Mouse (Mus musculus) kidney, adult 9 months (tissue): ENCODE results near the gene Mrnip.

ENCODE experiments used
- DNase-seq: peaks from one replicate; pipeline ENCODE4 v3.0.0; 2022

The Mrnip gene

DNA sequence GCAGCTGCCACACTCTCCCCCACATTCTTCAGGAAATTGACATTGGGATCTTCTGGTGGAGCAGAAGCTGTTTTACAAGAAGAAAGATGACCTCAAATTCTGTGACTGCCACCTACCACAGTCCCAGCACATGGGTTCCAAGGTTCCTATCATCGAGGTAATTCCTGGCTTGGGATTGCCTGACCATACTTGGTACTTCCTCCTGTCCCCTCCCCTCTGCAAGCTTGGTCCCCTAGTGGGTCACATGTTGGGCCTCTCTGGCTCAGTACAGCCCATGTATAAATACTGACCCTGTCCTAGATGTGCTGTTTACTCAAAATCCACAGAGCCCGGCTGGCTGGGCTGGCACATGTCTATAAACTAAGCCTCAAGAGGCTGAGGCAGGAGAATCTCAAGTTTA is 31.8 kb downstream of the Mrnip start:
- DNase-seq, result no peak

DNA sequence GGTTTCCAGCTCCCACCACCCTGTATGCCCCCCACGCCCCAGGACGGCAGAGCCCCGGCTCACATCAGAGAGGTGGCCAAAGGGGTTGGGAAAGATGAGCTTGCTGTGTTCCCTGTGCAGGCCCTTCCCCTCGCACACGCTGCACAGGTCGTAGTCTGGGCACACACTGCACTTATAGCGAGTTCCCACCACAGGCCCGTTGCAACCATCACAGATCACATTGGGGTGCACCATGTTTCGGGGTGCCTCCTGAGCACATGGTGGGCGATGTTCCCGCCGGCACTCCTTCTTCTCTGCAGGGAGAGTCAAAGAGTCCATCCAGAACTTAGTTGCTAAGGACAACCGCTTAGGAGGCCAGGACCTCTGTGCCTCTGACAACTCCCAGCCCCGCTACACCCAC is 33.1 kb downstream of the Mrnip start:
- DNase-seq, result no peak

DNA sequence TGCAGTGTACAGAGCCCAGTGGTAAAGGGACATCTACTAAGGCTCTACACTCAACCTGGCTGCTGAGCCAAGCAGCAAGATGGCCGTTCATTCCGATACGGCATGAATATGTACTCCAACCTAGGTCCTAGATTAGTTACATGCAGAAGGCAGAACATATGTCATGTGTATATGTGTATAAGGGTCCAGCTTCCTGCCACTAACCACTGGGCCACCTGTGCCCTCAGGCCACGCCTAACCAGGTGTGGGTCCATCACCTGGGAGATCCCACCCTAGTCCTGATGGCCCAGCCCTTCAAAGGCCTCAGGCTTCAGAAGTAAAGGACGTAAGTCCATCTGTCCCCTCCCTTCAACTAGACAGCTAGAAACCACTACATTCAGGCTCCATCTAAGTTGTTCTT is 33.8 kb downstream of the Mrnip start:
- DNase-seq, result no peak

GRCm38 (mm10) chr11:50210101-50210504 is 35.9 kb downstream of the Mrnip start:
- DNase-seq, result peak; percentile 94

DNA sequence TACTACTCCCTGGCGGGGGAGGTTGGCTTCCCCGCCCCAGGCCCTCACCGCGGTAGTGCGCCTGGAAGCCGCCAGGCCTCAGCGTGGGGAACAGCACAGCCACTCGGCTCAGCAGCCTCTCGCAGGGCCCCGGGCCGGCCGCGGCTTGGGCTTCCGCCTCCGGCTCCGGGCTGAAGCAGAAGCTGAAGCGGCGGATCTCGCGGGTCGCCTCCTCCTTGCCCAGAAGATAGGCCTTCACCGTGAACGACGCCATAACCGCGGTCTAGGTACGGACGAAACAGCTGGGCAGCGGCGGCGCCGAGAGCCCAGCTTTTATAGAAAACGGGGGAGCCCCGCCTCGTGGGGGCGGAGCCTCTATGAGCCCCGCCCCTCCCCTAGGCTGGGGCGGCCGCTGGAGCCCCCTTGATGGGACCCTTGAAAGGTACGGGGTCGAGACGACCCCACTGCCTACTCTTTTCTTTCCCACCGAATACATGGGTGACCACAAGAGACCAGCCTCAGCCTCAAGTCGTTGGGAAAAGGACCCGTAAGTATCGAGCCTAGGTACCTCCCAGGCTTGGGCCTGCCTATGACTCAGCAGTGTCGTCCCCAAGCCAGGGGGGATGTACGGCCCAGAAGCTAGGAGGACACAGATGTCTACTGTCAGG is 36.4 kb downstream of the Mrnip start, which contains the start of the genes Sqstm1 and Mgat4b:
Gene Sqstm1 (minus strand): TSS at position 323 of the 647 bp plus-strand sequence.
Gene Mgat4b (plus strand): TSS at position 386 of the 647 bp plus-strand sequence.
- DNase-seq, result peak; percentile 84

DNA sequence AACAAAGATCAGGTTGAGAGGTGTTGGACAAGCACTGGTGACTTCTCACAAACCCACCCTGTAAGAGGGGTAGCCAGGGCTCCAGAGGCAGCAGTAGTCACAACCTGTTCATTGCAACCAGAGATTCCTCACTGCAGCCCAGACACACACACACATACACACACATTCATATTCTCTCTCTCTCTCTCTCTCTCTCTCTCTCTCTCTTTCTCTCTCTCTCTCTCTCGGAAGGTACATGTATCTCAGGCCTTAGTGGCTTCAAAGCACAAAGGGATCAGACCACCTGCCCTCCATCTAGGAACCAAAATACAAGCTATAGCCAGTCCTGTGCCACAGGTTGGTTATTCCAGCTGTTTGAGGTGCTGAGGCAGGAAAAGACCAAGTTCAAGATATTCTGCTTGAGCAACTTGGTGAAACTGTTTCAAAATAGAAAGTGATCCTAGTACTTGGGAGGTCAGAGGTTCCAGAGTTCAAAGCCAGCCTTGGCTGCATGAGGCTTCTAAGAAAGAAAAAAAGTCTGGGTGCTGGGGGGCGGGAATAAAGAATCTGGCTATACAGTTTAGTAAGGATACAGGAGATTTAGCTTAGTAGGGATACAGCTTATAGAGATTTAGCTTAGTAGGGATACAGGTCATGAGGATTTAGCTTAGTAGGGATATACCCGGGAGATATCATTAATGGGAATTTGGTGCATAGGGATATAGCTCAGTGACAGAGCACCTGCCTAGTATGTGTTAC is 37.2 kb downstream of the Mrnip start:
- no peak for DNase-seq

DNA sequence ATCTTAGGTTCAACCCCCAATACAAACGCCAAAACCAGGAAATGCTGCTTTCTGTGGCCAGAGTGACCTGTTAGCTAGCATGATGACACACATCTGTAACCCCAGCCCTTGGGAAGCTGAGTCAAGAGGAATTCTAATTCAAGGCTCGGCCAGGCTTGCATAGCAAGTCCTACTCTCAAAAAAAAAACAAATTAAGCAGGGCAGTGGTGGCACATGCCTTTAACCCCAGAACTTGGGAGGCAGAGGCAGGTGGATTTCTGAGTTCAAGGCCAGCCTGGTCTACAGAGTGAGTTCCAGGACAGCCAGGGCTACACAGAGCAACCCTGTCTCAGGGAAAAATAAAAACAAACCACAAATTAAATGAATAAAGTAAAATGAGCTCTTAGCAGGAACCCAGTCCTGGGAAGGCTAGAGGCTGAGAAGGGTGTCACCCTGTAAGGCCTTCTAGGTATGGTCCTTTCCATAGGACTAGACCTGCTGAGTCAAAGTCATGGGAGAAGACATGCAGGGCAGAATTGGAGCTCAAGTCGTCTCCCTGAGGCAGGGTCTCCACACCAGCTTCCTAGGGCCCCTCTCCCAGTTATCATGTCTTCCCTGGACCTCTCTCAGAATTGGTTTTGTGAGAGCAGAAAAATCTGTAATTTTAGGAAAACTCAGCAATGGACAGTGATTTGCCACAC is 38.0 kb downstream of the Mrnip start:
- no peak for DNase-seq

DNA sequence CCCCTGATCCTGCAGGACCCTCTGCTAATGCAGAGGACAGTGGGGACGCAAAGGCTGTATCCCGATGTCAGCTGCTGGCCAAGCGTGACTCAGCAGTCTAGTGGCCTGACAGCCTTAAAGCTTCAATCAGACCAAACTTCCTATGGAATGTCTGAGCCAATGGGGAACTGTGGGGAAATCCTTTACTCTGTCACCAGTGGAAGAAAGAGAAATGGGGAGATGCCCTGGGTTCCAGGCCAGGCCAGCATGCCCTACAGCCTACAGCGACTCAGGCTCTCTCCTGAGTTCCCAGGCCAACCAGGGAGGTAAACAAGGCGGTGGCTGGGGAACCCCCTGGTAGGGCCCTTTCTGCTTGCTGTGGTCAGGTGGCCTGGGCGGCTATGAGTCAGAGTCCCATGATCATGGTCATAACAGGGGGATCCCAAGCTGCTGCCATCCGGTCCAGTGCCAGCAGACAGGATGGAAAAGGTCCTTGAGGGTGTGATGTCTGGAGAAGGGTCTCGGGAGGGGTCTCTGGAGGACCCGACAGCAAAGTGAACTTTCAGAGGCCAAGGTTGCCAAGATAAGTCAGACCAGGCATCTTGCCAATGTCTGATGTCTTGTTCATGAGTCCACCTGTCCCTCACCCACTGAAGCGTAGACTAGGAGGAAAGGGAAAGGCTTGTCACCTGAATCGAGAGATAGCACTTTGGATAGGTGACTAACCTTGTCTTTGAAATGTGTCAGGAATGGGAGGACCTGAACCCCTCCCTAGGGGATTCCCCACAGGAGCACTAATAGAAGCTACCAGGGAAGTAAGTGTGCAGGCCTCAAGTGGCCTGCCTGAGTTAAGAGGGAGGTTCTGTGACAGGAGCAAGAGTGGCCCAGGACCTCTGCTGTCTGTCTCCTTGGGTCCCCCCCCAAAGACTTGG is 38.9 kb downstream of the Mrnip start:
- DNase-seq, result peak; percentile 97

DNA sequence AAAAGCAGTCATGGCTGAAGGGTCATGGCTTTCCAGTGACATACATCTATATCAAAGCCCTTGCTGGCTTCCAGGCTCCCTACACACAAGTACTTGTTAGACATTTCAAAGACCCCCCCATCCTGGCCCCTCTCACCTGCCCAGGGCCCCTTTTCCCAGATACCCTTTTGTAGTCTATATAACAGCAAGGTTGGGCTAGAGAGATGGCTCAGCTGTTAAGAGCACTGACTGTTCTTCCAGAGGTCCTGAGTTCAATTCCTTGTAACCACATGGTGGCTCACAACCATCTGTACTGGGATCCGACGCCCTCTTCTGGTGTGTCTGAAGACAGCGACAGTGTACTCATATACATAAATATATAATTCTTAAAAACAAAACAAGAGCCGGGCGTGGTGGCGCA is 40.4 kb downstream of the Mrnip start:
- no peak for DNase-seq

DNA sequence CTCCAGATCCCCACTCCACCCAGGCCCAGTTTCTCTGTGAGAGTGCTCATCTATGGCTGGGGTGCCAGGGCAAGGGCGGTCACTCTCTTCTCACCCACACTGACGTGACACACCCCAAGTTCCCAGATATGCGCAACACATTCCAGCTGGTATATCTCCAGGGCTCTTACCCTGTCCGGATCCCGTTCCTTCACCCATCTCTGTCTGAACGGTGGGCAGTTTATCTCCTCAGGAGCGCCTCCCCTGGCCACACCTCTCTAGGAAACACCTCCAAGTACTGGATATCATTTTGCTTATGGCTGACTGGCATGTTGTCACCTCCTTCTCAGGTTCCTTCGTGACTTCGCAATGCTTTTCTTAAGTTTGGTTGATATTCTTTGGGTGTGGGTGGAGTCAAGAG is 41.4 kb downstream of the Mrnip start:
- DNase-seq, result no peak

- no peak for DNase-seq
Measured at GRCm38 (mm10) chr11:50216724-50217366, 42.6 kb downstream of the Mrnip start.

DNA sequence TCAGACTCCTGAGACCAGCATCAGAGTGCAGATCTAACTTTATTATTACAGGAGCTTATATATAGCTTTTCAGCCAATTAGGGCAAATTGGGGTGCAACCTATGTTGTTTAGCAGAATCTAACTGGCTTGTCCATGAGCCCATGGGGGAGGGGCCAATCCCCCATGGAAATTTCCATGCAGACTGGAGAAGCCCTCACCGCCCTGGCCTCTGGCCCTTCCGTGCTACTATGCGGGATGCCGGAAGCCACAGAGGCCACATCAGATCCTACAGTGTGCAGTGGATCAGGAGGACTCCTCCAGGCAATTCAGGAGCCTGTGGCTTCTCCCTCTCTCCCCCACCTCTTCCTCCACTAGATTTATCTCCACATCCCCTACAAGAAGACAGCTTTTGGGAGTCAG is 43.6 kb downstream of the Mrnip start:
- peak; percentile 61 for DNase-seq

DNA sequence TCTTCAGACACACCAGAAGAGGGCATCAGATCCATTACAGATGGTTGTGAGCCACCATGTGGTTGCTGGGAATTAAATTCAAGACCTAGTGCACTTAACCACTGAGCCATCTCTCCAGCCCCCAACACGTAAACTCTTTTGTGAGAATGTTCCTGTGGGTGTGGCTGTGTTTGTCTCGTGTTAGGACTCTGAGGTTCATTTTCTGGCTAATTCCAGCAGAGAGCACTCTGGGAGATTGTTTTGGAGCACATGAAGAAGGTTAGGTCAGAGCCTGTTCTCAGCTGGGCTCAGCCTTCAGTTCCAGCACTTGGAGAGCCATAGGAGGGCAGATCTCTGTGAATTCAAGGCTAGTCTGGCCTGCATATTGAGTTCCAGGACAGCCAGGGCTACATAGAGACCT is 45.6 kb downstream of the Mrnip start:
- DNase-seq, result no peak

DNA sequence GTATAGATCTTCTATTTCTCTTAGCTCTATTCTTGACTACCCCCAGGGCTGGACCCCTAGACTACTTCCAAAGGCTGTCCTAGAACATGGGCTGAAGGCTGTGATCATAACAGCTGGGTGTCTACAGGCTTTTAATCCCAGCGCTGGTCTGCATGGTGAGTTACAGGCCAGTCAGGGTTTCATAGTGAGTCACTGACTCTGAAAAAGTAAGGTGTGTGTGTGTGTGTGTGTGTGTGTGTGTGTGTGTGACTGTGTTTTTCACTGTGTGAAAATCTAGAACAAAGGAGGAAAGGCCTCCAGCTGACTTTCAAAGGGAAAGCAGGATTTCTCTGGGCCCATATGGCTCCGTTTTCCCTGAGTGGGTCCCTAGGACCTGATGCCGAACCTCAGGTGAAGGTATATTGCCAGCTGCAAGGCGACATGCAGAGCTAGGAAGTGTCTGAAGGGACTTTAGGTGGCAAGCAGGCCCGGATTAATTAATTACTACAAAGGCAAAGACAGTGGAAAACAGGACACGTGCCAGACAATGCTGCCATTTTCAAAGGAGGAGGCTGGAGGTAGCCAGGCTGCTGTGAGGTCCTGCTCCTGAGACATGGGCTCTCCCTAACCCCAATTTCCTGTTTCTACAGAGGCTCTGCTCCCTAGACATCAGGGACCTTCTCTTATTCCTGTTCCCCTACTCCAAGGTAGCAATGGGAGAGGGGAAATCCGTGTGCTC is 48.5 kb downstream of the Mrnip start:
- DNase-seq, result peak; percentile 86

DNA sequence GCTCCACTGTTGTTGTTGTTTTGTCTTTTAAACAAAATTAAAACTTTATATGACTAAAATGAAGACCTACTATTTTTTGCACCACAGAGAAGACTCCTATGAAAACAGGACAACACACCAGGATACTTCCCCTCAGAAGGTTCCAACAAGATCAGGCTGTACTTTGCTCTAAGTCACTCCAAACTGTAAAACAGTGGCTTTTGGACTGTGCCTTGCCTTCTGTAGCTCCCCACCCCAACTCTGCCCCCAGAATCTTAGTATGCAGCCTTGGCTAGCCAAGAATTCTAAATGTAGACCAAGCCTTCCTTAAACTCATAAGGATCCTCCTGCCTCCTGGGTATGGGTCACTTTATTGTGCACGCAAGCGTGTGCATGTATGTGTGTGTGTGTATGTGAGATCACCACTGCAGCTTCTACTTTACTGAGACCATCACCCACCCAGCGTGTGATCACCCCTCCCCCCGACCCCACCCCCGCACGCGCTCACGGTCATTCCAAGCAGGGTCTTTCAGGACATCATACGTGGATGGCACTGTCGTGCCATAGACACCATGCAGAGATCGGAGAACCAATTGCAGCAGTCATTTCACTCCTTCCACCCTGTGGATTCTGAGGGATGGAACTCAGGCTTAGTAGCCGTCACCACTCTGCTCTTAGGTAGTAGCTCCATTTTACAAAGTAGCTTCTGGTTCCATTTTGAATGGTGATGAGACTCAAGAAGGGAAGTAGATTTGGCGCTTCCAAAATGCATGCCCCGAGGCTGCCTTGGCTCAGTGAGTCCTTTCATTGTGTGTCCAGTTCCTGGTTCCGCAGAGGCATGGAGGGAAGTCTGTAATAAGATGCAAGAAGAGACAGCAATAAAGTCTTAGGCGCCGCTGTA is 49.8 kb downstream of the Mrnip start:
- peak; percentile 73 for DNase-seq

GRCm38 (mm10) chr11:50224671-50225530 is 50.7 kb downstream of the Mrnip start:
- DNase-seq, result peak; percentile 90

GRCm38 (mm10) chr11:50225611-50226378 is 51.6 kb downstream of the Mrnip start:
- peak; percentile 58 for DNase-seq

DNA sequence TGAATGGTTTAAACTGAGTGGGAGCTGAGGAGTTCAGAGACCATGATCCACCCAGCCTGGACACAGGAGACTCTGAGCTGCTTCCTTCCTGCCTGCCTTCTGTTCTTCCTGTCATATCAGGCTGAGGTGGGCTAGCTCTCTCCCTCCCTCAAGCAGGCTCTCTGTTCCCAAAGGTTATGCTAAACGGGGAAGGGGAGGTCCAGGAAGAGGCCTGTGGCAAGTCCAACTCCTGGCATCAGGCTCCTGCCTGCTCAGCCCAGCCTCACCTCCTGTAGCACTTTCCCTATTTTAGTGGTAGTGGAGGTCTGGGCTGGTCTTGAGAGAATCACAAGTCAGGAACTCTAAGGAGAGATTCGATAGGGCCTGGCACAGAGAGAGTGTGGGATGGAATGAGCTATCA is 52.2 kb downstream of the Mrnip start:
- no peak for DNase-seq

- DNase-seq, result no peak
Measured at GRCm38 (mm10) chr11:50227226-50227625, 53.0 kb downstream of the Mrnip start.
